Mouse (Mus musculus): ENCODE measurements at regions not wholly inside any gene's neighbourhood (a gene's known extent, or its start where the extent isn't known, plus 50 kb on each side); places are given as distances from the start of the nearest gene placed in this dataset.
"Not testable (repeated sequence)": the region's sequence is repeated elsewhere in the genome, so short reads cannot be mapped to it uniquely, and the experiment has no call there.

- no peaks in the 10 kb centered on the region for H3K27me3 ChIP-seq
- H3K4me1 ChIP-seq (replicated peaks), result peaks cover 23% of the 10 kb centered on the region
- 69% methylated on average over 7 of the region's 7 CpGs for WGBS
- no peak overlapping the region for H3K4me3 ChIP-seq (replicated peaks)
- no peaks in the 10 kb centered on the region for H3K9me3 ChIP-seq
- ATAC-seq, result no peak
- H3K36me3 ChIP-seq, result no peaks in the 10 kb centered on the region
- H3K4me2 ChIP-seq (replicated peaks), result no peak overlapping the region
- no peak overlapping the region for H3K9ac ChIP-seq (replicated peaks)
- no peak overlapping the region for H3K27ac ChIP-seq
Measured at GRCm38 (mm10) chr17:14144082-14144481, 60.0 kb downstream of the Dact2 start.

- Histone ChIP-seq H3K4me3 (replicated peaks) (no peak overlapping the region), H3K36me3 (no peaks in the 10 kb centered on the region), H3K9ac (replicated peaks) (no peak overlapping the region), H3K27me3 (no peaks in the 10 kb centered on the region), H3K4me2 (replicated peaks) (no peak overlapping the region), H3K27ac (peak overlapping the region; percentile 19; the same call in 1 of the 2 replicates), H3K4me1 (replicated peaks) (peaks cover 17% of the 10 kb centered on the region), H3K9me3 (no peaks in the 10 kb centered on the region)
- 65% methylated on average over 5 of the region's 5 CpGs for WGBS
- peak; percentile 69; the same call in 1 of the 2 replicates for ATAC-seq
Measured at GRCm38 (mm10) chr17:14141669-14142068, 62.4 kb downstream of the Dact2 start.

GRCm38 (mm10) chr17:14140266-14140665, 63.8 kb downstream of the Dact2 start:
- ATAC-seq, result no peak
- no peak overlapping the region for H3K9ac ChIP-seq (replicated peaks)
- H3K4me3 ChIP-seq (replicated peaks), result no peak overlapping the region
- H3K27me3 ChIP-seq, result no peaks in the 10 kb centered on the region
- no peaks in the 10 kb centered on the region for H3K36me3 ChIP-seq
- H3K27ac ChIP-seq, result no peak overlapping the region
- H3K4me2 ChIP-seq (replicated peaks), result no peak overlapping the region
- peaks cover 17% of the 10 kb centered on the region for H3K4me1 ChIP-seq (replicated peaks)
- no peaks in the 10 kb centered on the region for H3K9me3 ChIP-seq
- 79% methylated on average over 2 of the region's 2 CpGs for WGBS

GRCm38 (mm10) chr17:14138941-14139340, 65.2 kb downstream of the Dact2 start:
- Histone ChIP-seq H3K36me3 (no peaks in the 10 kb centered on the region), H3K4me1 (replicated peaks) (peaks cover 17% of the 10 kb centered on the region), H3K4me3 (replicated peaks) (no peak overlapping the region), H3K9ac (replicated peaks) (no peak overlapping the region), H3K27ac (no peak overlapping the region), H3K27me3 (no peaks in the 10 kb centered on the region), H3K4me2 (replicated peaks) (no peak overlapping the region), H3K9me3 (no peaks in the 10 kb centered on the region)
- 92% methylated on average over 5 of the region's 5 CpGs for WGBS
- ATAC-seq, result no peak

GRCm38 (mm10) chr17:14136702-14137315, 67.3 kb downstream of the Dact2 start:
- no peak for ATAC-seq
- no peaks in the 10 kb centered on the region for H3K36me3 ChIP-seq

GRCm38 (mm10) chr17:14134604-14135003, 69.5 kb downstream of the Dact2 start:
- Histone ChIP-seq H3K27me3 (no peaks in the 10 kb centered on the region), H3K4me2 (replicated peaks) (no peak overlapping the region), H3K27ac (no peak overlapping the region), H3K9me3 (no peaks in the 10 kb centered on the region), H3K36me3 (no peaks in the 10 kb centered on the region), H3K4me3 (replicated peaks) (no peak overlapping the region), H3K4me1 (replicated peaks) (no peaks in the 10 kb centered on the region), H3K9ac (replicated peaks) (no peak overlapping the region)
- 84% methylated on average over 3 of the region's 3 CpGs for WGBS
- no peak for ATAC-seq

More at GRCm38 (mm10) chr17:14136702-14137315, 67.3 kb downstream of the Dact2 start:
- 63% methylated on average over 6 of the region's 6 CpGs for WGBS
- Histone ChIP-seq H3K9me3 (no peaks in the 10 kb centered on the region), H3K4me1 (replicated peaks) (peaks cover 11% of the 10 kb centered on the region), H3K9ac (replicated peaks) (no peak overlapping the region), H3K27me3 (no peaks in the 10 kb centered on the region), H3K4me3 (replicated peaks) (no peak overlapping the region), H3K27ac (no peak overlapping the region), H3K4me2 (replicated peaks) (no peak overlapping the region)

- ATAC-seq, result no peak
- no peaks in the 10 kb centered on the region for H3K36me3 ChIP-seq
- no peaks in the 10 kb centered on the region for H3K9me3 ChIP-seq
- no peak overlapping the region for H3K4me3 ChIP-seq (replicated peaks)
- H3K27me3 ChIP-seq, result no peaks in the 10 kb centered on the region
- H3K9ac ChIP-seq (replicated peaks), result no peak overlapping the region
- H3K4me1 ChIP-seq (replicated peaks), result no peaks in the 10 kb centered on the region
- 80% methylated on average over 2 of the region's 2 CpGs for WGBS
- H3K4me2 ChIP-seq (replicated peaks), result no peak overlapping the region
- H3K27ac ChIP-seq, result no peak overlapping the region
Measured at GRCm38 (mm10) chr17:14133986-14134385, 70.1 kb downstream of the Dact2 start.

GRCm38 (mm10) chr17:14127031-14127430, 67.7 kb upstream of the Gm7358 start:
- not testable (repeated sequence) for H3K27ac ChIP-seq; H3K4me3 ChIP-seq (replicated peaks); H3K9ac ChIP-seq (replicated peaks); H3K27me3 ChIP-seq; H3K4me1 ChIP-seq (replicated peaks); H3K9me3 ChIP-seq; ATAC-seq; H3K36me3 ChIP-seq; H3K4me2 ChIP-seq (replicated peaks)
- WGBS, result 14% methylated on average over 2 of the region's 2 CpGs

- WGBS, result 91% methylated on average over 3 of the region's 3 CpGs
- H3K36me3 ChIP-seq, result no peaks in the 10 kb centered on the region
- H3K4me2 ChIP-seq (replicated peaks), result no peak overlapping the region
- H3K27ac ChIP-seq, result no peak overlapping the region
- no peaks in the 10 kb centered on the region for H3K9me3 ChIP-seq
- H3K27me3 ChIP-seq, result no peaks in the 10 kb centered on the region
- ATAC-seq, result no peak
- H3K9ac ChIP-seq (replicated peaks), result no peak overlapping the region
- no peaks in the 10 kb centered on the region for H3K4me1 ChIP-seq (replicated peaks)
- no peak overlapping the region for H3K4me3 ChIP-seq (replicated peaks)
Measured at GRCm38 (mm10) chr17:14118863-14119262, 59.5 kb upstream of the Gm7358 start.

GRCm38 (mm10) chr17:14116223-14116622, 56.9 kb upstream of the Gm7358 start:
- H3K4me3 ChIP-seq (replicated peaks), result no peak overlapping the region
- no peaks in the 10 kb centered on the region for H3K36me3 ChIP-seq
- H3K9ac ChIP-seq (replicated peaks), result no peak overlapping the region
- no peak overlapping the region for H3K27ac ChIP-seq
- H3K27me3 ChIP-seq, result no peaks in the 10 kb centered on the region
- H3K4me1 ChIP-seq (replicated peaks), result no peaks in the 10 kb centered on the region
- no peak overlapping the region for H3K4me2 ChIP-seq (replicated peaks)
- no peaks in the 10 kb centered on the region for H3K9me3 ChIP-seq
- 92% methylated on average over 2 of the region's 2 CpGs for WGBS
- ATAC-seq, result no peak

GRCm38 (mm10) chr17:14114856-14115255, 55.5 kb upstream of the Gm7358 start:
- Histone ChIP-seq H3K4me3 (replicated peaks) (no peak overlapping the region), H3K9ac (replicated peaks) (no peak overlapping the region), H3K9me3 (no peaks in the 10 kb centered on the region), H3K36me3 (no peaks in the 10 kb centered on the region), H3K27me3 (no peaks in the 10 kb centered on the region), H3K27ac (no peak overlapping the region), H3K4me1 (replicated peaks) (no peaks in the 10 kb centered on the region), H3K4me2 (replicated peaks) (no peak overlapping the region)
- 78% methylated on average over 2 of the region's 2 CpGs for WGBS
- no peak for ATAC-seq

- H3K4me2 ChIP-seq (replicated peaks); H3K36me3 ChIP-seq; H3K4me3 ChIP-seq (replicated peaks); ATAC-seq; H3K9me3 ChIP-seq; H3K27me3 ChIP-seq; H3K9ac ChIP-seq (replicated peaks); H3K27ac ChIP-seq; H3K4me1 ChIP-seq (replicated peaks): not testable (repeated sequence)
- 35% methylated on average over 1 of the region's 1 CpGs for WGBS
Measured at GRCm38 (mm10) chr17:14111692-14112091, 52.4 kb upstream of the Gm7358 start.

Data from midbrain, embryonic 13.5 days (tissue).